Mouse (Mus musculus) heart, embryonic 13.5 days (tissue): ENCODE measurements at regions not wholly inside any gene's neighbourhood (a gene's known extent, or its start where the extent isn't known, plus 50 kb on each side); places are given as distances from the start of the nearest gene placed in this dataset.

ENCODE experiments used
- ATAC-seq: fragments of 200-750 bp; cut with Nextera tagmentation; 2 replicates; pipeline ENCODE4 v1.8.0; 2017; ENCODE audit warnings: moderate TSS enrichment; ENCODE audit not compliant: insufficient number of reproducible peaks, low FRiP score, low TSS enrichment; ENCODE audit errors: extremely low read depth
- H3K27ac ChIP-seq: fragments of 300-500 bp; sonication (generic); replicated peaks from 2 replicates; pipeline ENCODE4 v1.5.1; 2015; ENCODE audit warnings: moderate library complexity, mild to moderate bottlenecking, inconsistent platforms
- H3K27me3 ChIP-seq: fragments of 300-500 bp; sonication (generic); replicated peaks from 2 replicates; pipeline ENCODE4 v1.6.1; 2015; ENCODE audit warnings: mild to moderate bottlenecking, inconsistent platforms
- H3K36me3 ChIP-seq: fragments of 300-500 bp; sonication (generic); 2 replicates; pipeline ENCODE4 v1.6.1; 2015; ENCODE audit warnings: mild to moderate bottlenecking, inconsistent platforms
- H3K4me1 ChIP-seq: fragments of 300-500 bp; sonication (generic); 2 replicates; pipeline ENCODE4 v1.6.1; 2015; ENCODE audit warnings: inconsistent platforms
- H3K4me2 ChIP-seq: fragments of 300-500 bp; sonication (generic); 2 replicates; pipeline ENCODE4 v1.6.1; 2015; ENCODE audit warnings: inconsistent platforms, mild to moderate bottlenecking, moderate library complexity
- H3K4me3 ChIP-seq: fragments of 300-500 bp; sonication (generic); 2 replicates; pipeline ENCODE4 v1.5.1; 2015; ENCODE audit warnings: moderate library complexity, mild to moderate bottlenecking, inconsistent platforms
- H3K9ac ChIP-seq: fragments of 300-500 bp; sonication (generic); 2 replicates; pipeline ENCODE4 v1.6.1; 2015; ENCODE audit warnings: inconsistent platforms, mild to moderate bottlenecking, moderate library complexity
- H3K9me3 ChIP-seq: fragments of 300-500 bp; sonication (generic); 2 replicates; pipeline ENCODE4 v1.6.1; 2016; ENCODE audit warnings: inconsistent platforms
- WGBS: fragments of 180-500 bp; shearing (Covaris S2); methylation state at CpG from one replicate; pipeline ENCODE4 v1.1.7; 2015; ENCODE audit warnings: mixed read lengths; 5-methylcytosine and 5-hydroxymethylcytosine counted together

GRCm38 (mm10) chr7:123059718-123060337 lies 63.9 kb upstream of the Tnrc6a start:
- no peak for ATAC-seq

DNA sequence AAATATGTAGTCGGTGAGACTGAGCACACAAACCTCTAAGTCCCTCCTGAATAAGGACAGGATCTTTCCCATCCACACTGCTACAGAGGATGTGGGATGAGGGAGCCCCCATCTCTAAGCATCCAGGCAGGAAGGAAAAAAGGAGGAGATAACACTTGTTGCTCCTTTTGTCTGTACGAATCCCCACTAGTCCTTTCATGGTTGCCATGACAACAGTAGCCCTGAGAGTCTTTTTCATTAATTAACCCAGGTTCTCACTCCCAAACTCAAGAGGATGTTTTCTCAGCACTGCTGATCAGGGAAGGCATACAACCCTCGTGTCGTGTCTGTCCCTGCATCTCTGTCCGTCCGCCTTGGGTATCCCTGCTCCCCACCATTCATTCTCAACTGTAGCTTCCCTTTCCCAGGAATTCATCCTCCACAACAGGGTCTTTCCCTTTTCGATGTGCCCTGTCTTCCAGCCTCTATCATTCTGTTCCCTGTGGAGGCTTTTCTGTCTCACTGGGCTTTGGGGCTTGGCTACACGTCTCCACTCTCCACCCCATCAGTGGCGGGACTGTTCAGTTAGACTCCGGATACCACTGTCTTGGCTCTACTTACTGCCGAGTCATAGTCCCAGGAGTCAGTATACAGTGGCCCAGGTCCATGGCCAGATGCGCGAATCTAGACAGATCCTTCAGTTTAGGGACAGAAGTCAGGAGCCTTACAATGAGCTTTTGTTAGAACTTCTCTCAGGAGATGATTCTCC lies 60.2 kb upstream of the Tnrc6a start:
- 64% methylated on average over 13 of the region's 13 CpGs for WGBS
- Histone ChIP-seq H3K27ac (no peak overlapping the region), H3K9ac (no peak overlapping the region), H3K9me3 (peaks cover 3% of the 10 kb centered on the region; the same call in 1 of the 2 replicates), H3K4me2 (no peak overlapping the region), H3K4me1 (peaks cover 3% of the 10 kb centered on the region; the same call in 1 of the 2 replicates), H3K36me3 (no peaks in the 10 kb centered on the region), H3K4me3 (no peak overlapping the region), H3K27me3 (no peaks in the 10 kb centered on the region)
- ATAC-seq: no peak

More at GRCm38 (mm10) chr7:123059718-123060337, 63.9 kb upstream of the Tnrc6a start:
- WGBS: 76% methylated on average over 9 of the region's 9 CpGs
- no peak overlapping the region for H3K4me3 ChIP-seq
- H3K36me3 ChIP-seq: no peaks in the 10 kb centered on the region
- no peaks in the 10 kb centered on the region for H3K27me3 ChIP-seq
- H3K4me2 ChIP-seq: no peak overlapping the region
- H3K4me1 ChIP-seq: no peaks in the 10 kb centered on the region
- H3K27ac ChIP-seq: no peak overlapping the region
- peaks cover 3% of the 10 kb centered on the region; the same call in 1 of the 2 replicates for H3K9me3 ChIP-seq
- no peak overlapping the region for H3K9ac ChIP-seq

- Histone ChIP-seq H3K9me3 (peaks cover 3% of the 10 kb centered on the region; the same call in 1 of the 2 replicates), H3K4me3 (no peak overlapping the region), H3K27ac (no peak overlapping the region), H3K9ac (no peak overlapping the region), H3K4me1 (peaks cover 21% of the 10 kb centered on the region), H3K36me3 (no peaks in the 10 kb centered on the region), H3K4me2 (no peak overlapping the region), H3K27me3 (no peaks in the 10 kb centered on the region)
- WGBS: 78% methylated on average over 13 of the region's 13 CpGs
- no peak for ATAC-seq
Observed at GRCm38 (mm10) chr7:123065951-123066351, 57.7 kb upstream of the Tnrc6a start.

- Histone ChIP-seq H3K4me3 (no peak overlapping the region), H3K4me2 (no peak overlapping the region), H3K27ac (no peak overlapping the region), H3K9me3 (no peaks in the 10 kb centered on the region), H3K9ac (no peak overlapping the region), H3K36me3 (no peaks in the 10 kb centered on the region), H3K27me3 (no peaks in the 10 kb centered on the region), H3K4me1 (peaks cover 22% of the 10 kb centered on the region)
- ATAC-seq: no peak
- WGBS: 79% methylated on average over 1 of the region's 1 CpGs
Observed at GRCm38 (mm10) chr7:123067396-123067795, 56.3 kb upstream of the Tnrc6a start.

- WGBS: 53% methylated on average over 1 of the region's 1 CpGs
- no peak overlapping the region for H3K27ac ChIP-seq
- no peaks in the 10 kb centered on the region for H3K27me3 ChIP-seq
- no peaks in the 10 kb centered on the region for H3K9me3 ChIP-seq
- H3K4me1 ChIP-seq: peaks cover 22% of the 10 kb centered on the region
- no peak overlapping the region for H3K4me3 ChIP-seq
- ATAC-seq: no peak
- H3K9ac ChIP-seq: no peak overlapping the region
- no peak overlapping the region for H3K4me2 ChIP-seq
- H3K36me3 ChIP-seq: no peaks in the 10 kb centered on the region
Observed at GRCm38 (mm10) chr7:123068241-123068640, 55.4 kb upstream of the Tnrc6a start.

- no peaks in the 10 kb centered on the region for H3K9me3 ChIP-seq
- no peak overlapping the region for H3K4me3 ChIP-seq
- no peak overlapping the region for H3K4me2 ChIP-seq
- H3K36me3 ChIP-seq: no peaks in the 10 kb centered on the region
- WGBS: 41% methylated on average over 9 of the region's 9 CpGs
- H3K27ac ChIP-seq: peak overlapping the region; percentile 26
- ATAC-seq: no peak
- H3K4me1 ChIP-seq: peaks cover 22% of the 10 kb centered on the region
- H3K9ac ChIP-seq: no peak overlapping the region
- H3K27me3 ChIP-seq: no peaks in the 10 kb centered on the region
Observed at GRCm38 (mm10) chr7:123068715-123069273, 54.9 kb upstream of the Tnrc6a start.

DNA sequence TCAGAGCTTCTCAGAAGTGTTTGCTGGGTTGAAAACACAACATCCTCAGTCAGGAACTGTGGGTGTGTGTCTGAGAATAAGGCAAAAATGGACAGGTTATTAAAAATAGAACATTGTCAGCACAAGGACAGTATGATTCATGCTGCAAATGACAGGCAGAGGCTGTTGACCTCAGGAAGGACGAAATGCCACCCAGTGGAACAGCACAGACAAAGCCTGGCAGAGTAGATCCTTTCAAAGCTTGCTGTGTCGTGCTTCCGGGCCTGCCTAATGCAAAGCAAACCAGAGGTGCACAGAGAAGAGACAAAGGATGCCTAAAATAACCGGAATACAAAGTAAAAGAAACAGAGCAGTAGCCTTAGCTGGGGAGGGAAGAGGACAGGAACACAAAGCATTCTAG lies 54.4 kb upstream of the Tnrc6a start:
- WGBS: 18% methylated on average over 4 of the region's 4 CpGs
- Histone ChIP-seq H3K27me3 (no peaks in the 10 kb centered on the region), H3K9me3 (no peaks in the 10 kb centered on the region), H3K27ac (peak overlapping the region; percentile 26), H3K4me2 (no peak overlapping the region), H3K4me3 (no peak overlapping the region), H3K36me3 (no peaks in the 10 kb centered on the region), H3K4me1 (peaks cover 22% of the 10 kb centered on the region), H3K9ac (no peak overlapping the region)
- ATAC-seq: 0 out of 2 replicates have a peak, but pooled peaks have one; percentile 19

GRCm38 (mm10) chr7:123070861-123071260 lies 52.8 kb upstream of the Tnrc6a start:
- Histone ChIP-seq H3K27ac (no peak overlapping the region), H3K9me3 (no peaks in the 10 kb centered on the region), H3K4me1 (peaks cover 22% of the 10 kb centered on the region), H3K4me3 (no peak overlapping the region), H3K36me3 (no peaks in the 10 kb centered on the region), H3K4me2 (no peak overlapping the region), H3K27me3 (no peaks in the 10 kb centered on the region), H3K9ac (no peak overlapping the region)
- WGBS: 51% methylated on average over 4 of the region's 4 CpGs
- no peak for ATAC-seq
